Mouse (Mus musculus) urinary bladder, adult 18-20 months (tissue): ENCODE measurements at regions not wholly inside any gene's neighbourhood (a gene's known extent, or its start where the extent isn't known, plus 50 kb on each side); places are given as distances from the start of the nearest gene placed in this dataset.

ENCODE experiments used
- DNase-seq, 2 experiments: peaks; one replicate each; pipeline ENCODE4 v3.0.0; 2022; ENCODE audit warnings: low spot score in 2 of 2, mixed read lengths in 2 of 2

DNA sequence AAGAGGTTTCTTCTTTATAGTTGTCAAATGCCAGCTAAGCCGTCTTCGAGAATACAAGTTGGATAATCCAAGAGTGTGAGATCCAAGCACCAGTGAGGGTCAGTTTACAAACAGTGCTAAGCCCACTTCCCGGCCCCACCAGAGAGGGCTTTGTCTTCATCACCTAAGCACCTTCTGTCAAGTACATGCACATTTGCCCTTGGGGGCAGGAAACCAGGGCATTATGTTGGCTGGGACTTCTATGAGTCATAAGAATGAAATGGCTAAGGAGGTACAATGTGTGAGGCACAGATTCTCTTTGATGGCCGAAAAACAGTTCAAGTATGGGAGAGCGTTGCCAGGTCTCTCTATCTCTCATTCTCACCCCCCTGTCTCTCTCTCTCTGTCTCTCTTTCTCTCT lies 387.1 kb downstream of the Nedd1 start:
- DNase-seq, result no peak

DNA sequence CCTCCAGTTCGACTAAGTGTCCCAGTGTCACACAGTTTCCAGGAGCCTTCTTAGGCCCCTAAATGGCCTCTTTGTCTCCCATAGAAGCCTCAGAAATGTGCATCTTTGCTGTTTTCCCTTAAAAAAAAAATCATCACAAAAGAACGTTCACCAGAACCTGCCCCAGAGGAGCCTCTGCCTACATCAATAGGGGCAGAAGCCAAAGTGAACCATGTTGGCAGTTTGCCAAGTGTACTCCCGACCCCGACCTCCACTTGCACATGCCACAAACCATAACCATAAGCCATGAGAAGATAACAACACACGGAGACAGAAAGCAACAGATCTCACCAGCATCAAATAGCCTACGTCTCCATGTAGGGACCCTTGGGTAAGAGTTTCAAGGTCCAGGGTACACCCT lies 388.4 kb downstream of the Nedd1 start:
- no peak for DNase-seq

DNA sequence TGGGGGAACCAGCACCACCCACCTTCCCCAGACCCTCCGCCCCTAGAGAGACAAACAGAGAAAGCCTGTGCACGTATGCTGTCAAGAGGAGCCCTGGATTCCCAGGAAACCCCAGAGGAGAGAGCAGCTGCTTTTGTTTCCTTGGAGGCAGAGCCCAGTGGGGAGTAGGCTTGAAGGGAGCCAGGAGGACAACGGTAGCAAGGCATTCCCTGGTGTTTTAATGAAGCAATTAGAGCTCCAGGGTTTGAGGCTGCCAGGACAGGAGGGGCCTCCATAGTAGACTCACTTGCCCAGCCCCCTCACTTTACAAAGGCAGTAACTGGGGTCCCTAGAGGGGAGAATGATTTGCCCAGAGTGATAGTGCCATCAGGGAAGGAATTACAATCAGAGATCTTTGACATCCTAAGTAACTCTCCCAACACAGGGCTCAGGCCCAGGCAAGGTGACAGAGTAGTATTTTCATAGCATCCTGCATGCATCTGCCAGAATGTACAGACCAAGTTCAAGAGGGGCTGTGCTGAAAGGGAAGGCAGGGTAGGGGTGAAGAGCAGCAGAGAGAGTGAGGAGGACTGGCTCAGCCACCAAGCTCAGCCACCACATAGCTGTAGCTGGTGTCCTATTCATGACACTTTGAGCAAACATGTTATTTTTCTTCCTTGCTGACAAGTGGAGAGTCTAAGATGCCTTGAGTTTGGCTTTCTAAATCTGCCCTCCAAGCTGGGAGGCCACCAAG lies 389.0 kb downstream of the Nedd1 start:
- DNase-seq, result no peak

DNA sequence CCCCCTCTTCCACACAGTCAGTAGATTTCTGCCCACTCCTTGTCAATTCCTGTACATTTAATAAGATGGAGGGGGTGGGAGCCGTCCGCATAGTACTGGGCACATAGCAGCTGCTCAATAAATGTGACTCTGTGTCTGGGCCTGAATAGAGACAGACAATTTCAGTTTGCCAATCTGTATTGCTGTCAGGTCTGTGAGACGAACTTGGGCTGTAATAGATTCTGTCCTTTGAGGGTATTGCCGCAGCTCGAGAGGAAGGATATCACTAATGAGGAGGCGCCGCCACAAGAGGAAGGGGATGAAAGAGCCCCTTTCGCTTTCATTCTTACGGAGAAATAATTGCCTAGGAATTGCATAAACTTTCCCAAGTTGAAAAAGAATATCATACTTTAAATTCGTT lies 392.1 kb downstream of the Nedd1 start:
- no peak for DNase-seq

DNA sequence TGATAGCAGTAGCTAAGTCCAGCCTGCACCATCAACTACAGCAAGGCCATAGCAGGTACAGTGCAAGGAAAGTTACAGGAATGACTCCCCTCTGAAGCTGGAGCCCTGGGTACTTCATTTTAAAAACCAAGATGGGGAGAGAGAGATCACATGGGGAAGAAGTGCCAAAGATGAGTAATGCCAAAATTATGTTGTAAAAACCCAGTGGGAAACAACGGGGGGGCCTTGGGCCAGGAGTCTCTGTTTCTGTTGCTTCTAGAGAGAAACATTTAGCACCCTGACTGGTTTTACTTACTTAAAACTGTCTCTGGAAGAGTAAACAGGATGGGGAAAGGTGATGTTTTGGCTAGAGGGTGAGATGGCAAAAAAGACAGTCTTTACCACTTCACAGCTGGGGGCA lies 392.6 kb downstream of the Nedd1 start:
- no peak for DNase-seq

DNA sequence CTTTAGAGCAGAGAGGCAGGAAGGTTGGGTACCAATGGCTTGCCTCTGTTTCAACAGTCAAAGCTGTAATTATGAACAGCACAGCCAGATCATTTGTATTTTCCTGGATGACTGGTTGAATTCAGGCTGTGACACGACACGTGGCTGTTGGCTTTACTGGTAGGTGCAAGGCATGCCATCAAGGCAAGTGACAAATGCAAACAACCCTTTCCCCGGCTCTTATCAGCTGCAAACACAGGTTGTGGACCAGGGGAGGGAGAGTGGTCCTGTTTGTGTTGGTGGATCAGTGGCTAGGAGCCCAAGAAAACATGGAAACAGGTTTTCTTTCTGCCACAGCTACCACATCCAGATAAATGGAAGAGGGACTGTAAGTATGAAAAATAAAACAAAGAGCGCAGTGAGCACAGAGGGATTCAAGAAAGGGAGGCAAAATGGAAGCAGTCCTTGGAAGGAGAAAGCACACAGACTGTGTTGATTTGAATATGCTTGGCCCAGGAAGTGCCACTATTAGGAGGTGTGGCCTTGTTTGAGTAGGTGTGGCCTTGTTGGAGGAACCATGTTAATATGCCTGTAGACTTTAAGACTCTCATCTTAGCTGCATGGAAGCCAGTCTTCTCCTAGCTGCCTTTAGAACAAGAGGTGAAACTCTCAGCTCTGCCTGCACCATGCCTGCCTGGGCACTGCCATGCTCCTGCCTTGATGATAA lies 396.8 kb downstream of the Nedd1 start:
- no peak for DNase-seq

DNA sequence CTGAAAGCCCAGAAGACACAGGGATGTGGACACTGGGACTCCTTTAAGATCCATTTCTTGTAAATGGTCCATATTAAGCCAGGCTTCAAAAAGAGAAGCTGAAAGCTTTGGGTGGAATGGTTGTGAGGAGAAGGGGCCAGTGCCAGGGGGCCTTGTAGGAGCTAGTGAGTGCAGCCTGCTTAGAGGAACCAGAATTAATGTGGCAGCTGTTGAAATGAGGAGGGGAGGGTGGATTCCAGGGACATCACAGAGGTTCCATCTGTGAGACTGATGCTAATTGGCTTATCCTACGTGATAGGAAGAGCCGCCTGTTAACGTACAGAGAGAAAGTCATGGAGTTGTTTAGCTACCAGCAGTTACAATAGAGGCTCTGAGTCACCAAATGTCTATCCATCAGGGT lies 407.6 kb downstream of the Nedd1 start:
- no peak for DNase-seq

DNA sequence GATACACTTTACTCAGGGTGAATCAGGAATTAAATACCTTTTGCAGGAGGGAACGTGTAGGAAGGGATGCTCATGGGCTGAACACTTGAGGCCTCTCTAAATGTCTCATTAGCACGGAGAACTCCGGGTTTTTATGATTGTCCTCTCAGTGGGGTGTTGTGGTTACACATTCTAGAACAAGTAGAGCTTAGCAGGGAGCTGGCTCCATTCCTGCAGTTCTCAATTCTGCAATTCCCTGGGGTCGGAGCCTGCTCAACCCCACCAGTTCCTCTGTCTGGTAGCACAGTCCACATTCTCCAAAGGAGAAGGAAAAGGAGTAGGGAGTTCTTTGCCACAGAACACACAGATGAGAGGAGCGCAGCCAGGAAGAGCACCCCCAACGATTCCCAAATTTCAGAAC lies 409.9 kb downstream of the Nedd1 start:
- DNase-seq, result no peak

DNA sequence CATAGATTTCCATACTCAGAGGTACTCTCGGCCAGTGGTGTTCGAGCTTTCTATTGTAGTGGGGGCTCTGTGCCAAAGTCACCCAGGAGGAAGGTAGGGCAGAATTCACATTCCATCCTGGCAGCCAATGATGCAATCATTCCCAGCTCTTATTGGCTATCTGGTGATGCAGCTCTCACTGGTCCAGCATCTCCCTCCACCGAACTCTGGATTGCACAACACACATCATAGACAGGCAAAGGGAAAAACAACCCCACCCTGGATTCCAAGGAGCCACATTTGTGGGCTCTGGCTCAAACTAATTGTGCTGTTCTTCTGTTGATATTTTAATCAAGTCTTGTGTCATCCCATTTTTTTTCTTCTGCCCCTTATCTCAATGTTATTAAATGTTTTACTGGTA lies 413.6 kb downstream of the Nedd1 start:
- DNase-seq, result peak in 1 of 2 experiments; percentile 25

DNA sequence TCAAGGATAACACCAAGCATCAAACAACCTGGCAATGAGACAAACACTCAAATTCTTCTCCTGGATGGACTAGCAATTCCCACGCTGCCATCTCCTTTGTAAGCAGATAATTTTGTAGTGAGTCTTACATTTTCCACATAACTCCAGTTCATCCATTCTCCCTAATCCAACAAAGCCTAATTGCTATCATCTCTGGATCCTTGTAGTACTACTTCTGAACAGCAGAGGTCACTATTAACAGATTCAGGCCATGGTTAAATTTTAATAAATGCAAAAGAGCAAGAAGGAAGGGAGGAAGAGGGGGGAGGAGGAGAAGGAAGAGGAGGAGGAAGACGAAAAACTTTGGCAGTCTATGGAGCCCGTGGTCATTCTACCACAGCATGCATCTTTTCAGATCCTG lies 414.4 kb downstream of the Nedd1 start:
- no peak for DNase-seq

DNA sequence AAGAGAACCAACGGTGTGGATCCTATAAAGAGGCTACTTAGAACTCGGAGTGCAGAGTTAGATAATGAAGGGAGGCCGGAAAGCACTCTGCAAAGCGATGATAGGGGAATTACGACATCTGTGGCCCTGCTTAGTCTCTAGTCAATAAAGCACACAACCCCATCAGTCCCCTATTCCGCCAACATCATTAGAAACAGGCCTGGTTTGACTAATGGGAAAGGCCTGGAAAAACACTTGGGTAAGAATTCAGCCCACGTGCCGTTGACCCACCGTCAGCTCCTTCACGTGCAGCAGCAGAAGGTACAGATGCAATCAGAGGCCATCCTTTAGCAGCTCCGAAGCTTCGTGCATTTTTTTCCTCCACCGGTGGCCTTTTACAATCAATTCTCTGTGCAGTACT lies 423.5 kb downstream of the Nedd1 start:
- DNase-seq, result no peak

DNA sequence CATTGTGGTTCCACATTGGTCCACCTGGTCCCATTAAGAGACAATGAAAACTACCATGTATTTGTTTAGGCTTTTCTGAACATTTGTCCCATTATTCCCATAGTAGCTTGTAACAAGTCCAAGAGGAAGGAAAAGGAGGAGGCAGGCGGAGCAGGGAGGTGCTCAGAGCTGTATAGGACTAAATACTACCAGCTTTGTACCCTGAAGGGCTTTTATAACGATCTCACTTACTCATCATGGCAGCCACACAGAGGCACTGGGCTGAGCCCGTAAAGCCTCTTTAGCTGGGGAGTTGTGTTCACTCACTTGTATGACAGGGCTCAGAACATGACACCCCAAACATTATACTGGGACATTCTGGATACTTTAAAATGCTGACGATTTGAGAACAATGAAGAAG lies 425.4 kb downstream of the Nedd1 start:
- DNase-seq, result no peak

DNA sequence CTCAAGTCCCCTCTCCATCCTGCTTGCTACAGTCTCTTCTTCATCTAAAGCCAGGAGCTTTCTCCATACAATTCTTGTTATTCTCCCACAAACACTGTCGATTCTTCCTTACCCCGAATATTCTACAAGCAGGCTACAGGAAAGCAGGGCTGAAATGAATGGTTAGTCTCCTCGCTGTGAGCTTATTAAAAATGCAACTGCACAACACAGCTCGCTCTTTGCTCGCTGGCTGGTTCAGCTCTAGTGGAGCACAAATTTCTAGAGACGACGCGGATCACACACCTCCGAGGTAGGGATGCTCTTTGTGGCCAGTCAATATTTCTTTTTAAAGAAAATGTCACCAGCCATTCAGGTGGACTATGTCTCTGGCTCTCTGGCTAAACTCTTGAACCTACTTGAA lies 425.9 kb downstream of the Nedd1 start:
- no peak for DNase-seq

DNA sequence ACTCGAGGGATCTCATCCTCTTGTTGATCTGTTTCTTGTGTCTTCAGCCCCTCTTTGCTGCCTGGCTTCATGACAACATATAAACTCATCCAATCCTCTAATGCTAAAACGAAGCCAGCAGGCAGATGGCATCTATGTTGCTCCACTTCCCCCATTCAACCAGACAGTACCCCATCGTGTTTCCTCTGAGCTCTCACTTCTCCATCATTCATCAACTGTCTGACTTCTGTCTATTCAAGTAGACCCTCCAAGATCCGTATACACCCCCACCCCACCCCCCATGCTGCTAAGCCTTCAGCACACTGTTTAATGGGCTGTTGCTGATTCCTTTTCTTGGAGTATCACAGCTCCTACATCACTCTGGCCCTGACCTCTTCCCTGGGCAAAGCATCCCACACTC lies 429.0 kb downstream of the Nedd1 start:
- DNase-seq, result no peak

DNA sequence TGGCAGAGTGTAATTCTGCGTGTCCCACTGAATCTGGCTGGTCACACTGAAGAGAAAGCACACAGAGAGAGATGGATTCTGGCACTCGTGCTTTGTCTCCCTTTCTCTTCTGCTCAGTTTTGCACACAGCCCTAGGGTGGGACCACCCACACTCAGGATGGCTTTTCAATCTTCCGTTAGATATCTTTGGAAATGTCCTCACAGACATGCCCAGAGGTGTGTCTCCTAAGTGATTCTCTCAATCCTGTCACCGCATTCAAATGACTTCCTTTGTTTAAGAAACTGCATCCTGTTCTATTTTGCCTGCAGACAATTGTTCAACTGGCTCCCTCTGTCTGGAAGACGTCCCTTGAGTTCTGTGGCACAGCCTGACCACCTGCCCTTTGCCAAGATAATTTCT lies 433.0 kb downstream of the Nedd1 start:
- DNase-seq, result no peak

DNA sequence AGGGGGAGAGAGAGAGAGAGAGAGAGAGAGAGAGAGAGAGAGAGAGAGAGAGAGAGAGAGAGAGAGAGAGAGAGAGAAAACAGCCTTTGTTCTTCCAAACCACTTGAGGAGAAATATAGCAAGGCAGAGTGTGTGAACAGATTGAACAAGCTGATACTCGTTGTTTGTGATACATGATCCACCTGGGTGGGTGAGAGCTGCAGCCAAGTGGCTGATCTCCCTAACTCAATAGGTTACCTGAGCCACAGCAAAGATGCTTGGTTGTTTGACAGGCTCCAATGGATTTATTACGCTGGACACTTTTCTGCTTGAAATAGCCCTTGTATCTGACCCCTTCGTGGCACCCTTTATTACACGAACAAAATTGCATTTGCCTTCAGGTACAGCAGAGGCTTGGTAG lies 438.0 kb downstream of the Nedd1 start:
- DNase-seq, result no peak

DNA sequence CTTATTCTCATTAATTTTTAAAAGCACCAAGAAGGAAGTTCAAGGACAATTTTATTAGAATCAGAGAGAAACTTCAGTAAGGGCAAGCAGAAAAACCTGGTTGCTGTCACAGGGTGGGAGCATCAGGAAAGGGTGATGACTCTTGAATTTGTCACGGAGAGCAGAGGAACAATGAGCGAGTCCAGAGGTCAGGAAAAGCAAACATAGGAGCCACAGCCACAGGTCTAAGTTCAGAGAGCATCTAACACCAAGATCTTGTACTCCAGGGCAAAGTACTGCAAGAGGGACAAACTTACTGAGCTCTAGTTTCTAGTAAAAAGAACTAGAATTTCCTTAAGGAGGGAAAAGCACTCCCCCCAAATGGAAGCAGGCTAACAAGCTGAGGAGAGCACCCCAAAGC lies 444.2 kb downstream of the Nedd1 start:
- no peak for DNase-seq

DNA sequence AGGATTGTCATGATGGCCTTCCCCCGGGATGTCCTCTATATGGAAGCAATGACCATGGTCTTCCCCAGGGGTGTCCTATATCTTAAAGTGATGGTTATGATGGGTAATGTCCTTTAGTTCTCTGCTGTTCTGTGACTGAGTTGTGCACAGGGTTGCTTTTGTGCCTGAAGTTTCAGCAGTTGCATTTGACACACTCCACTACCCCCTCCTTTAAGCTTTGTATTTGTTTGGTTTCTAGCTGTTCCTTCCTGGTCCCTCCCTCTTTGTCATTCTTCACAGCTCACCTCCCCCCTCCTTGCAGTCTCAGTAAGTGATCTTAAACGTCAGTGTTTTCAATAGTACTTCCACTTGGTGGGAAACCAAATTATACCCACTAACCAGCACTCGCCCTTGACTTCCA lies 464.4 kb downstream of the Nedd1 start:
- no peak for DNase-seq

DNA sequence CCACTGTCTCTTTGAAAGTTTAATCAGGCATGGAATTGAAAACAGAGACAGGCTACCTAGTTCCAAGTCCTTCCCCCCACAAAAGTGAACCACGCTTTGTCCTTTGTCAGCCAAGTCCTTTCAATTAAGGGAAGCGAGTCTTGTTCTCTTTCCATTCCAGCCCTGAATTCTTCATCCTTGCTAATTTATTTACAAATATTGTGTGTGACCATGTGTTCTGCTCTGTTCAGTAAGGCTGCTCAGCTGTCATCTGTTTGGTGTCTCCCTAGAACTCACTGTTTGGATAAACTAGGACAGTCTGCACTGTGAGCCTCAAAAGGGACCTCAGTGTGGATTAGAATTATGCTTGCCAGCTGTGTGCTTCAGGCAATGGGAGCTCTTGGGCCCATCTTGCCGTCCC lies 473.6 kb downstream of the Nedd1 start:
- no peak for DNase-seq

DNA sequence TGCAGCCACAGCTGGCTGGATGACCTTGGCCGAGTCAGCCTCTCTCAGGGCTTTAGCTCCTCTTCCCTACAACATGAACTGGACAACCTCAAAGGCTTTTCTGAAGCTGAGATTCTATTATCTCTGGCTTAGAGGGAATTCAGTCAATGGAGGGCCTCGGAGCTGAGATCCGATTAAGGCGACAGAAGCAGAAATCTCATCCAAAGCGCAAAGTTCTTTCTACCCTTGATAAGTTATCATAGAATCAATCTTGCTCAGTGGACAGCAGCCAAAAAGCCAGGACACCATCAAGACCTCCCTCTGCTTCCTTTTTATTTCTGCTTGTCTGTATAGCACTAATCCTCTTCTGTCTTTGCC lies 474.8 kb downstream of the Nedd1 start:
- DNase-seq, result no peak

DNA sequence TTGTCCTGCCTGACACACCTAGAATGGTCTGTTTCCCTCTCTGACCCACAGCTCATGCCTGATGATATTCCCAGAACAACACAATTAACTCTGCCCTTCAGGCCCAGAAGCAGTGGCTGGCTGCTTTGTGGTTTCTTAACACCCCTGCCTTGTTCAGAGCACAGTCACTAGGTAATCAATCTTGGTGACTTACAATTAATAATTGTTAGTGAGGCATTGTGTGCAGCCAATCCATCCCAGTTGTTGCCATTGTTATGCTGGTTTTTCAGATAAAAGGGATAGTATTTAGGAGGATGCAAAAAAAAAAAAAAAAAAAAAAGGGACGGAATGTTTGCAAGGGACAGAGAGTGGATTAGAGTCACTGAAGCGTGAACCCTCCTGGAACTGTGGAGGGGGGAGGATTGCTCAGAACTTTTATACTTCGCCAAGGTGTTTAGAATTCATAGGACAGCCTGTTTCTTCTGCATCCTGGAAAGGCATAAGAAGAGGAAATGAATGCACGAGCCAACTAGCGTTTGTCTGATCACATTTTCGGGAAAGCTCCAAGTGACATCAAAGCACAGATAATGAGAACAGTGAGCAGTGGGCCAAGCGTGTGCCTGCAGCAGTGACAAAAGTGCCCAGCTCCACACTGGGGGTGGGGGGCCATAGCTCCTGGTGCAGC lies 475.3 kb downstream of the Nedd1 start:
- DNase-seq, result no peak

DNA sequence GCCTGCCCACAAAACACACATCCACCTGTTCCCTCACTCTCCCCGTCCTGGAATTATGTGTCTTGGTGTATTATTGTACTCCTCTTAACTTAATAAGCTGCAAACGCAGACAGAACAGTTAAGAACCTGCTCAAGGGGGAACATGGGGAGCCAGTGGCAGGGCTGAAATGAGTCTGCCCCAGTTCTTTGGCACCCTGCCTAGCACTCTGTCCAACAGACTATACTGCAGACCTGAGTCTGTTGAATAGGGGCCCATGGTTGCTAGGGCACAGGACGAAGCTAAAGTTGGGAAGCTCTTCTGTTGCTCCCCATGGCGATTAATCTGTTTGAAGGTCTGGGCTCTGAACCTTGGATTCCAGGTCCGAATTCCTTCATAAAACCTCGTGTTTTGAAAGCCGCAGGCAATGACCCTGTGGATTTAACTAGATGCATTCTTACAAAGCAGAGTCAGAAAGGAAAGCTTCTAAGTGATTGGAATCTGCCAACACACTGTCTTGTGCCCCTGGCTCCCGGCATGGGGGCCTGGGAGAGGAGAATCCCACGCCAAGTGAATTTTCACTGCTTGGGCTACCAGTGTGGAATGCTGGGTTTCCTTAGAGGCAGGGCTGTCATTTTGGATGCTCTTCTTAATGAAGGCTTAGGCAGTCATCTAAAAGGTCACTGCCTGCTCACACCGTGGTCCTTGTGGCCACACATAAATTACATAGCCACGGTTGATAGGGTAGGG lies 479.3 kb downstream of the Nedd1 start:
- DNase-seq, result no peak

DNA sequence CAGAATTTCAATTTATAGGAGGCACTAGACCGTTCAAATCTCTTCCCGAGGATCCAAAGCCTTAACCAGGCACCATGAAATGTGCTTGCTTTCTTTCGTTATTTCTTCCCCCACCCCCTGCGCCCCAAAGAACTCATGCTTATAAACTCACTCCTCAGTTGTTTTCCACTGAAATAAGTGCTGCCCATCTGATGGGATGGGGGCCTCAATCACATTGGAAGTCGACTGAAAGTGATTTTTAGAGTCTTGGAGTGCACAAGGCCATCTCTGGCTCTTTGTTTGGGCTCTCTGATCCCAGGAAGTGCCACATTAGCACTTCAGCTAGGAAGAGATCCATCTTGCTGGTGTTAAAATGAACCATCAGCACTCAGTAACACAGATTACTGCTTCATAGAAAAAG lies 484.3 kb downstream of the Nedd1 start:
- no peak for DNase-seq
